Mouse (Mus musculus): ENCODE results near the gene Mlana.

Gene Mlana

GRCm38 (mm10) chr19:29675562-29676078 lies 22.0 kb upstream of the Mlana start:
- DNase-seq (ENCODE audit: low spot score in 2 of 2): no peak

GRCm38 (mm10) chr19:29676479-29677193 lies 21.0 kb upstream of the Mlana start:
- DNase-seq (ENCODE audit: low spot score in 2 of 2): no peak

- no peak for DNase-seq (ENCODE audit: low spot score in 2 of 2)
These were observed 19.3 kb upstream of the Mlana start for GRCm38 (mm10) chr19:29678181-29678778.

GRCm38 (mm10) chr19:29680182-29681152 lies 17.2 kb upstream of the Mlana start:
- no peak for DNase-seq (ENCODE audit: low spot score in 2 of 2)

- peak; percentile 50 to 69 for DNase-seq (ENCODE audit: low spot score in 2 of 2)
These were observed 13.6 kb upstream of the Mlana start for GRCm38 (mm10) chr19:29683844-29684540.

GRCm38 (mm10) chr19:29695071-29695470 lies 2.6 kb upstream of the Mlana start:
- no peak for DNase-seq (ENCODE audit: low spot score in 2 of 2)

- DNase-seq (ENCODE audit: low spot score in 2 of 2): no peak
These were observed 1.3 kb upstream of the Mlana start for GRCm38 (mm10) chr19:29696309-29696708.

- DNase-seq (ENCODE audit: low spot score in 2 of 2): no peak
These were observed 784 bp upstream of the Mlana start for GRCm38 (mm10) chr19:29696840-29697239.

- no peak for DNase-seq (ENCODE audit: low spot score in 2 of 2)
These were observed 4.1 kb downstream of the Mlana start for GRCm38 (mm10) chr19:29701707-29702106.

GRCm38 (mm10) chr19:29704436-29704835 lies 6.8 kb downstream of the Mlana start:
- no peak for DNase-seq (ENCODE audit: low spot score in 2 of 2)

GRCm38 (mm10) chr19:29707314-29707898 lies 9.8 kb downstream of the Mlana start:
- no peak for DNase-seq (ENCODE audit: low spot score in 2 of 2)

GRCm38 (mm10) chr19:29708003-29708402 lies 10.4 kb downstream of the Mlana start:
- no peak for DNase-seq (ENCODE audit: low spot score in 2 of 2)

- no peak for DNase-seq (ENCODE audit: low spot score in 2 of 2)
These were observed 10.8 kb downstream of the Mlana start for GRCm38 (mm10) chr19:29708461-29708860.

- no peak for DNase-seq (ENCODE audit: low spot score in 2 of 2)
These were observed 11.8 kb downstream of the Mlana start for GRCm38 (mm10) chr19:29709461-29709860.

- DNase-seq (ENCODE audit: low spot score in 2 of 2): no peak
These were observed 15.8 kb downstream of the Mlana start for GRCm38 (mm10) chr19:29713451-29713850.

GRCm38 (mm10) chr19:29717854-29718253 lies 20.2 kb downstream of the Mlana start:
- DNase-seq (ENCODE audit: low spot score in 2 of 2): no peak

- DNase-seq (ENCODE audit: low spot score in 2 of 2): no peak
These were observed 20.9 kb downstream of the Mlana start for GRCm38 (mm10) chr19:29718476-29718875.

- no peak for DNase-seq (ENCODE audit: low spot score in 2 of 2)
These were observed 37.8 kb downstream of the Mlana start for GRCm38 (mm10) chr19:29735421-29735820.

- DNase-seq (ENCODE audit: low spot score in 2 of 2): no peak
These were observed 42.0 kb downstream of the Mlana start for GRCm38 (mm10) chr19:29739608-29740007.

- DNase-seq (ENCODE audit: low spot score in 2 of 2): no peak
These were observed 43.0 kb downstream of the Mlana start for GRCm38 (mm10) chr19:29740661-29741060.

- no peak for DNase-seq (ENCODE audit: low spot score in 2 of 2)
These were observed 45.9 kb downstream of the Mlana start for GRCm38 (mm10) chr19:29743531-29743930.
